Mouse (Mus musculus) liver, postnatal 0 days (tissue): ENCODE measurements around the gene 1700030J22Rik. TPM values are rescaled to one million over a fixed set of nuclear protein-coding genes. Genes with fewer than 3 reads are reported as not detected.

Experiments
- ATAC-seq: fragments of 200-750 bp; cut with Nextera tagmentation; 2 replicates; pipeline ENCODE4 v1.8.0; 2017; ENCODE audit warnings: mild to moderate bottlenecking, moderate library complexity
- DNase-seq: peaks from one replicate; pipeline ENCODE4 v3.0.0-alpha.2; 2016
- H3K27ac ChIP-seq: fragments of 300-500 bp; sonication (generic); 2 replicates; pipeline ENCODE4 v1.5.1; 2014; ENCODE audit warnings: antibody characterized with exemption, moderate library complexity, mild to moderate bottlenecking, low read depth
- H3K27me3 ChIP-seq: fragments of 300-500 bp; sonication (generic); 2 replicates; pipeline ENCODE4 v1.6.1; 2014; ENCODE audit warnings: low read length, control low read depth, mixed read lengths; ENCODE audit not compliant: insufficient read depth
- H3K36me3 ChIP-seq: fragments of 300-500 bp; sonication (generic); replicated peaks from 2 replicates; pipeline ENCODE4 v1.6.1; 2014; ENCODE audit warnings: mild to moderate bottlenecking, control low read depth, low read length, moderate library complexity, mixed read lengths; ENCODE audit not compliant: insufficient read depth
- H3K4me1 ChIP-seq: fragments of 300-500 bp; sonication (generic); 2 replicates; pipeline ENCODE4 v1.6.1; 2014; ENCODE audit warnings: antibody characterized with exemption, mild to moderate bottlenecking, control low read depth; ENCODE audit not compliant: insufficient read depth
- H3K4me2 ChIP-seq: fragments of 300-500 bp; sonication (generic); 2 replicates; pipeline ENCODE4 v1.6.1; 2014; ENCODE audit warnings: low read depth, mild to moderate bottlenecking, low read length, moderate library complexity, mixed read lengths
- H3K4me3 ChIP-seq: fragments of 300-500 bp; sonication (generic); 2 replicates; pipeline ENCODE4 v1.5.1; 2014; ENCODE audit warnings: low read depth, low read length
- H3K9ac ChIP-seq: fragments of 300-500 bp; sonication (generic); replicated peaks from 2 replicates; pipeline ENCODE4 v1.6.1; 2014; ENCODE audit warnings: mild to moderate bottlenecking, moderate library complexity
- H3K9me3 ChIP-seq: fragments of 300-500 bp; sonication (generic); 2 replicates; pipeline ENCODE4 v1.6.1; 2016; ENCODE audit warnings: mild to moderate bottlenecking, control low read depth, low read length, mixed read lengths
- CTCF ChIP-seq: sonication (generic); IDR thresholded peaks from 2 replicates; pipeline ENCODE4 v1.5.1; 2016; ENCODE audit warnings: antibody characterized with exemption, low read depth
- EP300 ChIP-seq: IDR thresholded peaks from 2 replicates; pipeline ENCODE4 v1.6.1; 2016; ENCODE audit warnings: antibody characterized with exemption, low read depth, mild to moderate bottlenecking
- WGBS: fragments of 180-500 bp; shearing (Covaris S2); extraction: QIAGEN DNeasy Blood & Tissue Kit; methylation state at CpG from one replicate; pipeline ENCODE4 v1.1.7; 2014; ENCODE audit not compliant: insufficient replicate concordance; 5-methylcytosine and 5-hydroxymethylcytosine counted together
- polyA plus RNA-seq: library from polyadenylated mRNA; unstranded; fragments of >200 nt; fragmentation: Nextera tagmentation; extraction: Ambion mirVana; gene quantifications from 2 replicates; pipeline ENCODE4 v1.2.1, GENCODE M21; 2015

Gene 1700030J22Rik
- polyA plus RNA-seq, 1 experiment from 2014 or later: 0.33 TPM

DNA sequence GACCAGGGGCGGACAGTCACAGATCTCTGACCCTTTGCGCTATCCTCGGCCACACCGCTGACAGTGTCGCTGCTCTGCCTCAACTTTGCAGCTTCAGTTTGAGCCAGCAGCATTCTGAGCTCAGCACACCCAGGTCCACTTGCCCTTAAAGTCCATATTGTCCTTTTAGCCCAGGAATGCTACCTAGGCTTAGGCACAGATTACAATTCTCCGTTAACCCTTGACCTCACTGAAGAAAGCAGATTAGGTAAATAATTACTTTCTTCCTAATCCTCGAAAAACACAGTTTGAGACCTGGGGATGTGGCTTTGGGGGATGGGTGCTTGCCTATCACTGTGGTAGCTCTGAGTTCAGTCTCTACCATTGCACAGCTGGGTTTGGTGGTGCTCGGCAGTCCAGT lies 12.5 kb upstream of the 1700030J22Rik start:
- ATAC-seq: no peak
- H3K4me1 ChIP-seq: peaks cover 16% of the 10 kb centered on the region; the same call in 1 of the 2 replicates
- no peak overlapping the region for H3K4me3 ChIP-seq
- H3K9me3 ChIP-seq: no peaks in the 10 kb centered on the region
- H3K27me3 ChIP-seq: no peaks in the 10 kb centered on the region
- 0 out of 2 replicates have a peak, but pooled peaks cover 3% of the 10 kb centered on the region for H3K36me3 ChIP-seq
- H3K27ac ChIP-seq: peak overlapping the region; percentile 49
- H3K4me2 ChIP-seq: peak overlapping the region; percentile 97
- WGBS: 74% methylated on average over 8 of the region's 8 CpGs
- TF ChIP-seq EP300: no peak
- no peak for TF ChIP-seq CTCF
- no peak overlapping the region for H3K9ac ChIP-seq
- DNase-seq: no peak

DNA sequence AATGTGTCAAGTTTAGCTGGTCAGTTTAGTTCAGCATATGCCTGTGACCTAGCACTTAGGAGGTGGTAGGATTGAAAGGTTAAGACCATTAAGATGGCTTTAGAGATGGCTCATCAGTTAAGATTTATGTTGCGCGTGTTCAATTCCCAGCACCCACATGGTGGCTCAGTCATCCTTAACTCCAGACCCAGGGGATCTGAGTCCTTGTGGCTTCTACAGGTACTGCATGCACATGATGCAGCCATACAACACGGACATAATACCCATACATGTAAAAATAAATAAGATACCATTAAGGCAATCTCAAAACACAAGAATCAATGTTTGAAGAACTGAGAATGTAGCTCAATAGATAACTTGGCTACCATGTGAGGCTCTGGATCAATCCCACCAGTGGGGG lies 11.1 kb upstream of the 1700030J22Rik start:
- H3K27ac ChIP-seq: no peak overlapping the region
- peak; percentile 29; the same call in 1 of the 2 replicates for TF ChIP-seq CTCF
- TF ChIP-seq EP300: no peak
- peaks cover 3% of the 10 kb centered on the region; the same call in 1 of the 2 replicates for H3K36me3 ChIP-seq
- H3K4me3 ChIP-seq: no peak overlapping the region
- H3K4me1 ChIP-seq: peaks cover 16% of the 10 kb centered on the region; the same call in 1 of the 2 replicates
- DNase-seq (no peak), ATAC-seq (no peak)
- WGBS: 83% methylated on average over 3 of the region's 3 CpGs
- H3K9me3 ChIP-seq: no peaks in the 10 kb centered on the region
- no peaks in the 10 kb centered on the region for H3K27me3 ChIP-seq
- H3K4me2 ChIP-seq: no peak overlapping the region
- H3K9ac ChIP-seq: no peak overlapping the region

DNA sequence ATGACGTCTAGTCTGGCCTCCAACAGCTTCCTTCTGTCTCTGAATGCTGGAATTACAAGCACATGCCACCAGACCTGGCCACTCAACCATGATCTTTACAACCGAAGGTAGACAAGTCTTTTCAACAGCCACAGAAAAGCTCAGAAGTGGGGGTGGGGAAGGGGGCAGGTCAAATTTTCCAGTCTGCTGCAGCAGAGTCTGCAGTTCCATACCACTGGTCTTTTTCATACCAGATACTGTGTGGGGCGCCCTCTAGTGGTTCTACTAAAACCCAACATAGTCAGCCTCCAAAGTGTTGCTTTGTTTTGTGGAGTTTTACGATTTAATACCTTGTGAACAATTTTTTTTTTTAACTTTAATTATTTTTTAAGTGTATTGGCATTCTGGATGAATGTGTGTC lies 1.4 kb upstream of the 1700030J22Rik start:
- no peak overlapping the region for H3K9ac ChIP-seq
- 20% methylated on average over 4 of the region's 4 CpGs for WGBS
- H3K4me3 ChIP-seq: no peak overlapping the region
- no peaks in the 10 kb centered on the region for H3K9me3 ChIP-seq
- H3K27me3 ChIP-seq: no peaks in the 10 kb centered on the region
- H3K4me2 ChIP-seq: peak overlapping the region; percentile 27; the same call in 1 of the 2 replicates
- DNase-seq (peak; percentile 76), ATAC-seq (no peak)
- H3K36me3 ChIP-seq: no peaks in the 10 kb centered on the region; the same call in 1 of the 2 replicates
- no peak overlapping the region for H3K27ac ChIP-seq
- TF ChIP-seq CTCF (peak; percentile 89), EP300 (no peak)
- H3K4me1 ChIP-seq: peaks cover 13% of the 10 kb centered on the region

GRCm38 (mm10) chr8:116978052-116978451 lies 707 bp downstream of the 1700030J22Rik start:
- peaks cover 13% of the 10 kb centered on the region for H3K4me1 ChIP-seq
- no peaks in the 10 kb centered on the region for H3K27me3 ChIP-seq
- peak overlapping the region; percentile 52 for H3K9ac ChIP-seq
- 29% methylated on average over 8 of the region's 8 CpGs for WGBS
- H3K36me3 ChIP-seq: no peaks in the 10 kb centered on the region
- TF ChIP-seq EP300 (no peak), CTCF (no peak)
- no peak for DNase-seq
- H3K27ac ChIP-seq: no peak overlapping the region
- H3K4me3 ChIP-seq: peak overlapping the region; percentile 70
- peak overlapping the region; percentile 72 for H3K4me2 ChIP-seq
- H3K9me3 ChIP-seq: no peaks in the 10 kb centered on the region
- no peak for ATAC-seq

DNA sequence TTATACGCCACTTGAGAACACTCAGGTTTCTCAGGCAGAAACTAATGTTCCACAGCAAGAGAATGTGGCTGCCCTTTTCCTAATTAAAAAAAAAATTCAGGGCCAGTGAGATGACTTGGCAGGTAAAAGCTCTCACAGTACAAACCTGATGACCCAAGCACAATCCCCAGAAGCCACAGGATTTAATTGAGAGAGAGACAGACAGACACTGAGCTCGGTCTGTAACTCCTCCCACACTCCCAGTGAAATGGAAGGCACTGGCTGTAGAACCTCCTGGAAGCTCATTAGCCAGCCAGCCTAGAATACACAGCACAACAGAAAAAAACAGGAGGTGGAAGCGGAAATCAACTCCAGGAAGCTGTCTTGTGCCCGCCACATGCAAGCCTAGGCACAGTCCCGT lies 3.2 kb downstream of the 1700030J22Rik start:
- DNase-seq: no peak
- ATAC-seq: no peak
- Histone ChIP-seq H3K4me3 (no peak overlapping the region), H3K4me1 (peaks cover 13% of the 10 kb centered on the region), H3K9ac (no peak overlapping the region), H3K4me2 (peak overlapping the region; percentile 38), H3K36me3 (no peaks in the 10 kb centered on the region), H3K27me3 (no peaks in the 10 kb centered on the region), H3K27ac (no peak overlapping the region), H3K9me3 (no peaks in the 10 kb centered on the region)
- 66% methylated on average over 5 of the region's 5 CpGs for WGBS
- TF ChIP-seq EP300 (no peak), CTCF (no peak)

- TF ChIP-seq EP300: no peak
- no peak for TF ChIP-seq CTCF
- Histone ChIP-seq H3K9me3 (no peaks in the 10 kb centered on the region), H3K4me1 (peaks cover 13% of the 10 kb centered on the region), H3K27ac (no peak overlapping the region), H3K4me2 (peak overlapping the region; percentile 38), H3K27me3 (no peaks in the 10 kb centered on the region), H3K4me3 (no peak overlapping the region), H3K9ac (no peak overlapping the region), H3K36me3 (no peaks in the 10 kb centered on the region)
- no peak for ATAC-seq
- no peak for DNase-seq
- 30% methylated on average over 5 of the region's 5 CpGs for WGBS
Observed at GRCm38 (mm10) chr8:116975066-116975465, 3.7 kb downstream of the 1700030J22Rik start.
